Mouse (Mus musculus) bone marrow macrophage, adult 2 months (primary cell): ENCODE data around the gene Tprgl.

Experiments used
- CTCF ChIP-seq: IDR thresholded peaks from 2 replicates; pipeline ENCODE4 v1.5.1; 2012; ENCODE audit warnings: low read depth, mild to moderate bottlenecking, low read length, moderate library complexity
- POLR2A ChIP-seq: IDR thresholded peaks from 2 replicates; pipeline ENCODE4 v1.6.1; 2012; ENCODE audit warnings: mild to moderate bottlenecking, low read depth, low read length, borderline replicate concordance

- TF ChIP-seq CTCF = no peak
- TF ChIP-seq POLR2A = no peak
These were observed 2.4 kb downstream of the Tprgl start for GRCm38 (mm10) chr4:154157970-154158662.
